Mouse (Mus musculus) MEL (cell line): ENCODE data around the gene 1700123K08Rik.

Experiments used
- CTCF ChIP-seq, 3 experiments: IDR thresholded peaks in 2 of 3; conservative IDR thresholded peaks in 1 of 3; 2 replicates each; pipeline ENCODE4 v1.5.1; 2011 to 2012; ENCODE audit warnings: low read length in 3 of 3, low read depth in 2 of 3, mild to moderate bottlenecking in 2 of 3, improper control_type of control experiment in 1 of 3, inconsistent platforms in 1 of 3, mixed read lengths in 1 of 3, moderate library complexity in 1 of 3; ENCODE audit not compliant: control insufficient read depth in 1 of 3, insufficient read depth in 1 of 3, poor library complexity in 1 of 3, severe bottlenecking in 1 of 3
- E2F4 ChIP-seq: IDR thresholded peaks from 2 replicates; pipeline ENCODE4 v1.6.1; 2011; ENCODE audit warnings: low read depth, low read length, improper control_type of control experiment, borderline replicate concordance
- ELF1 ChIP-seq: IDR thresholded peaks from 2 replicates; pipeline ENCODE4 v1.6.1; 2014; ENCODE audit warnings: low read depth, mild to moderate bottlenecking, inconsistent platforms, low read length, improper control_type of control experiment, moderate library complexity
- GABPA ChIP-seq: IDR thresholded peaks from 2 replicates; pipeline ENCODE4 v1.6.1; 2012; ENCODE audit warnings: low read depth, mild to moderate bottlenecking, inconsistent platforms, low read length, improper control_type of control experiment, moderate library complexity
- JUND ChIP-seq: IDR thresholded peaks from 2 replicates; pipeline ENCODE4 v1.6.1; 2011; ENCODE audit warnings: low read depth, mild to moderate bottlenecking, improper control_type of control experiment, low read length
- MAX ChIP-seq: IDR thresholded peaks from 2 replicates; pipeline ENCODE4 v1.6.1; 2011; ENCODE audit warnings: low read length, improper control_type of control experiment
- NRF1 ChIP-seq: IDR thresholded peaks from 2 replicates; pipeline ENCODE4 v1.6.1; 2014; ENCODE audit warnings: low read depth, mild to moderate bottlenecking, inconsistent platforms, low read length, improper control_type of control experiment, moderate library complexity; ENCODE audit not compliant: poor library complexity, insufficient read depth, severe bottlenecking
- POLR2A ChIP-seq, 2 experiments: IDR thresholded peaks; 2 replicates each; pipeline ENCODE4 v1.6.1; 2011 to 2012; ENCODE audit warnings: low read length in 2 of 2, mild to moderate bottlenecking in 2 of 2, control low read depth in 1 of 2, improper control_type of control experiment in 1 of 2, low read depth in 1 of 2, moderate library complexity in 1 of 2; ENCODE audit not compliant: control insufficient read depth in 1 of 2, insufficient read depth in 1 of 2, poor library complexity in 1 of 2
- POLR2AphosphoS5 ChIP-seq: IDR thresholded peaks from 2 replicates; pipeline ENCODE4 v1.6.1; 2012; ENCODE audit warnings: low read depth, borderline replicate concordance, mild to moderate bottlenecking, inconsistent platforms, low read length, moderate library complexity, mixed read lengths

GRCm38 (mm10) chr5:138571623-138572022 is 7.1 kb upstream of the 1700123K08Rik start:
- TF ChIP-seq E2F4 (no peak), ELF1 (no peak), CTCF (IDR thresholded peaks at IDR 0.05 in 2 of 3, conservative IDR thresholded peaks at IDR 0.05 in 1 of 3; ENCODE audit: control insufficient read depth in 1 of 3, insufficient read depth in 1 of 3, low read depth in 2 of 3, low read length in 3 of 3, poor library complexity in 1 of 3, severe bottlenecking in 1 of 3) (peak; percentile 30 to 45 (median 33)), NRF1 (no peak), GABPA (no peak), POLR2AphosphoS5 (no peak), JUND (no peak), POLR2A (IDR thresholded peaks at IDR 0.05; ENCODE audit: control insufficient read depth in 1 of 2, insufficient read depth in 1 of 2, low read depth in 1 of 2, low read length in 2 of 2, poor library complexity in 1 of 2) (no peak), MAX (no peak)
